In genomic region chr11:115251258-115251657, GRCm38 (mm10) we compare ENCODE assay signal across 34 mouse cellular contexts. TPM values are rescaled to one million over a fixed set of nuclear protein-coding genes. Genes with fewer than 3 reads are reported as not detected.
"Had no signal": no experiment of that assay in that cellular context is flagged by ENCODE, and none has a peak within 500 bp of the region (broad histone marks: within the 10 kb centered on the region; RNA-seq: fewer than 3 reads in every experiment).

No protein-coding gene starts in this region.

- H3K27ac ChIP-seq: gastrocnemius, adult 2 months; heart, embryonic 10.5 days; hindbrain, embryonic 12.5 days; hindbrain, embryonic 15.5 days; hindbrain, postnatal 0 days; kidney, embryonic 15.5 days; kidney, postnatal 0 days; limb, embryonic 13.5 days; limb, embryonic 15.5 days had no signal

- H3K4me3 ChIP-seq: gastrocnemius, adult 2 months had no signal

- DNase-seq: gastrocnemius, adult 2 months; gastrocnemius, postnatal 10 days; gastrocnemius, postnatal 25 days; heart, adult 18-20 months; heart, postnatal 14 days; heart, postnatal 36 days; kidney, adult 11 months; kidney, adult 2 months; kidney, adult 9 months; kidney, postnatal 14 days; kidney, postnatal 36 days; layer of hippocampus, adult 9-11 months; layer of hippocampus, postnatal 36 days; left cerebral cortex, postnatal 4 days had no signal

- ATAC-seq: hindbrain, postnatal 0 days; intestine, embryonic 16.5 days had no signal

- H3K9ac ChIP-seq: heart, embryonic 12.5 days; hindbrain, embryonic 12.5 days; hindbrain, embryonic 15.5 days; kidney, embryonic 15.5 days; limb, embryonic 13.5 days; limb, embryonic 15.5 days had no signal

- H3K36me3 ChIP-seq: heart, embryonic 10.5 days; heart, embryonic 12.5 days; hindbrain, embryonic 12.5 days; hindbrain, embryonic 15.5 days; kidney, embryonic 15.5 days; limb, embryonic 13.5 days; limb, embryonic 15.5 days had no signal

- H3K9me3 ChIP-seq: heart, embryonic 10.5 days; heart, embryonic 12.5 days; hindbrain, embryonic 12.5 days; hindbrain, embryonic 15.5 days; kidney, embryonic 15.5 days; limb, embryonic 13.5 days; limb, embryonic 15.5 days had no signal

RNA-seq across cellular contexts. Expression of gene Grin2c, which starts 15.8 kb away (rescaled TPM):
- total RNA-seq: gastrocnemius, postnatal 4 days; granulocyte monocyte progenitor cell, adult 5-6 weeks; hematopoietic stem cell, adult 5-6 weeks; liver, adult 2 months had no signal
- polyA plus RNA-seq: intestine, embryonic 14.5 days; kidney, embryonic 15.5 days; kidney, postnatal 0 days had no signal

RNA-seq across cellular contexts. Expression of gene Otop2, which starts 55.7 kb away (rescaled TPM):
- total RNA-seq: gastrocnemius, adult 2 months; gastrocnemius, postnatal 10 days; gastrocnemius, postnatal 25 days; gastrocnemius, postnatal 4 days; granulocyte monocyte progenitor cell, adult 5-6 weeks; heart, adult 18-20 months; heart, adult 8-10 months; heart, postnatal 14 days; heart, postnatal 36 days; hematopoietic stem cell, adult 5-6 weeks; layer of hippocampus, postnatal 14 days; left cerebral cortex, postnatal 4 days; liver, adult 2 months had no signal
- polyA plus RNA-seq: heart, embryonic 10.5 days; heart, embryonic 12.5 days; heart, embryonic 14.5 days; heart, embryonic 16.5 days; hindbrain, embryonic 12.5 days; intestine, embryonic 14.5 days; kidney, adult 2 months; kidney, postnatal 0 days; limb, embryonic 11.5 days; limb, embryonic 13.5 days; liver, adult 2 months had no signal
